Mouse (Mus musculus) ES-Bruce4 (cell line): ENCODE results near the gene Efcab5.

Experiments
- CTCF ChIP-seq: IDR thresholded peaks from one replicate; pipeline ENCODE4 v1.8.1; 2011; ENCODE audit warnings: low read depth, low read length
- EP300 ChIP-seq: IDR thresholded peaks from 2 replicates; pipeline ENCODE4 v1.6.1; 2011; ENCODE audit warnings: low read depth, low read length; ENCODE audit not compliant: insufficient read depth
- POLR2A ChIP-seq: IDR thresholded peaks from one replicate; pipeline ENCODE4 v1.8.1; 2011; ENCODE audit warnings: low read length; ENCODE audit not compliant: insufficient read depth

DNA sequence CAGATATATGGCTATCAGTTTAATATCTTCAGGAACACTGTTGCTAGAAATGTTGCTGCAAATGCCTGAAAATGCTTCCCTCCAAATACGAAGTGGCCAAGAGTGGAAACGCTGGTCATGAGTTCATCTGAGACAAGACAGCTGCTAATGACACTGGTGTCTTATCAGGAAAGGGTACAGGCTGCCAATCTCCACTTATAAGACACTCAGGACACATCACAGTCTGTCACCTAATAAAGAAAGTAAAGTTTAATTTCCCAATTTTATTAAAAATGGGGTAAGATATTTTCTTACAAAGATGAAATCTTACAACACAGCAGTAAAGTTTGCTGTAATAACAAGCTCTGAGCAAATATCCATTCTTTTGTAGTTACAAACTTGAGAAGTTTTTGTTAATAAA, 99.6 kb downstream of the Efcab5 start:
- TF ChIP-seq CTCF (no peak), POLR2A (no peak), EP300 (no peak)
